Mouse (Mus musculus) stomach, postnatal 0 days (tissue): ENCODE results near the gene Gm39566.

Experiments used
- CTCF ChIP-seq: IDR thresholded peaks from 2 replicates; pipeline ENCODE4 v1.5.1; 2016; ENCODE audit warnings: antibody characterized with exemption, low read depth, mild to moderate bottlenecking, moderate library complexity
- EP300 ChIP-seq: optimal IDR thresholded peaks from 2 replicates; pipeline ENCODE3; 2016; ENCODE audit warnings: antibody characterized with exemption

DNA sequence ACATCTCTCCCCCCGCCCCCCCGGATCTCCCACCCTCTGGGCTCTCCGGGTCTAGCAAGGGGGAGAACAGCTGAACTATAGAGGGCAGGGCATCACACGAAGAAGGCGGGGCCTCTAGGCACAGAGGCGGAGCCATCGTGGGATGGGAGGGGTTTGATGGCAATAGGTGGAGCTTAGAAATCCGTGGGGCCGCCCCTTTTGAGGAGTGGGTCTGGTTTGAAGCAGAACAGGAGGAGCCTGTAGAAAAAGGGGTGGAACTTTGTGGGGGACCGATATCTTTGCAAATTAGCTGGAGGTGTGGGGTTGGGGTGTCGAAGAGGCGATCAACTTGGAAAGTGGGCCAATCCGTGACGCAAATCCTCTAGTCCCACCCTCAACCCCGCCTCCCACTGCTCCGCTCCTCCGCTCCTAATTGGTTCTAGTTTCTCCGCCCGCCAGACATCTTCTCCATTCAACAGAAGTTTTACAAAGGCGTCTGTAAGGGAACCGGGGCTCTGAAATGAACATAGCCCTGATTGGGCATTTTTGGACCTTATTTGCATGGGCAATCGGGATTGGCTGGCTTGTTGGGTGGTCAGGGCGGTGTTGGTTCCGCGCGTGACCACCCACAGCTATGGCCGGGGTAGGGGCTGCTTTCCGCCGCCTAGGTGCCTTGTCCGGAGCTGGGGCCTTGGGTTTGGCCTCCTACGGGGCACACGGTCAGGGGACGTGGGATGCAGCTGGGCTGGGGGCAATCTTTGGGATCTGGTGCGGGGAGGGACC lies 23.0 kb upstream of the Gm39566 start, which contains the start of gene Tmem256:
- TF ChIP-seq EP300: peak; percentile 81
- TF ChIP-seq CTCF: no peak; the same call in 1 of the 2 replicates
